Mouse (Mus musculus) Muller cell, postnatal 12 days (primary cell): ENCODE data around the gene Nom1.
A peak's percentile ranks its signal among the peaks of the same experiment; 100 is the strongest.
"Not testable (repeated sequence)": the region's sequence is repeated elsewhere in the genome, so short reads cannot be mapped to it uniquely, and the experiment has no call there.

Experiments
- DNase-seq: peaks from one replicate; pipeline ENCODE4 v3.0.0-alpha.2; 2015; ENCODE audit errors: inconsistent ontology term

Gene Nom1

DNA sequence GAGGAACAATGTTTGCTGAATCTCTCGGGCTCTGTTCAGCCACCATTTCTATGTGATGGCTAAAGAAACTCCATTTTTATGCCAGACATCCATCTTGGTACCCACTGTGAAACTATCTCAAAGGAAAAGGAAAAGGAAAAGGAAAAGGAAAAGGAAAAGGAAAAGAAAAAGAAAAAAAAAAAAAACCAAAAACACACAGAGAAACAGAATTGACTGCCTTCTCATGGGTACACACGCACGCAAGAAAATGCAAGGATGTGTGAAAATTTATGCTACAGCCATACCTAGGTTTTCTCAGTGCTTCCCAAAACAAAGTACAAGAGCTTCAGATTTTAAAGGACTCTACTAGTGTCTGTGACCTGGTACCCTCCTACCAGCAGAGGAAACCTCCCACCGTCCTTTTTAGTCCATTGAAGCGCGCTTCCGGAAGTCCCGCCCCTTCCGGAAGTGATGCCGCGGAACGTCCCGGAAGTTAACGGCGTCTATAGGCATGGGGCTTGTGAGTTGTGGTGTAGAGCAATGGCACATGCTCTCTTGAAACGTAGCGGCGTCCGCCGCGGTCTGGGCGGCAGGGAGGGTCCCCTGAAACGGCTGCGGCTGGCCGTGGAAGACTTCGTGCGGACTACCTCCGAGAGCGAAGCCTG is at the start of gene Nom1:
Gene Nom1, plus strand, starts transcription at position 437 of the 644 bp plus-strand sequence.
- peak; percentile 91 for DNase-seq

DNA sequence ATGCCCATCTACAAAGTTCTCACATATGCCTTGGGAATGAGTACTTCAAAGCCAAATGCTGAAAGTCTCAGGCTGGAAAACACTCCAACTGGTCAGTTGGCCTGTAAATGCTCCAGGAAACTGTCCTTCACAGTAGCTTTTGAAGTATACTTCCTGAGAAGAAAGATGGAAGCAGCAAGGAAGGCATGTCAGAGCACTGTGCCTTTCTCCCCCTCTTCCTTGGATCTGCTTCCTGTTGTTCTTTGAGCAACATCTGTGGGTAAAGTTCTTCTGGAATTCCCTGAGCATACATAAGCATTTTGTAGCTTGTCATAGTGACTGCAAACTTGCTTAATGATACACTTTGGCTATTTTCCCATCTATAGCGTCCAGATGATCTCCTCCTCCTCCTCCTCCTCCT is 46.9 kb upstream of the Nom1 start:
- no peak for DNase-seq

DNA sequence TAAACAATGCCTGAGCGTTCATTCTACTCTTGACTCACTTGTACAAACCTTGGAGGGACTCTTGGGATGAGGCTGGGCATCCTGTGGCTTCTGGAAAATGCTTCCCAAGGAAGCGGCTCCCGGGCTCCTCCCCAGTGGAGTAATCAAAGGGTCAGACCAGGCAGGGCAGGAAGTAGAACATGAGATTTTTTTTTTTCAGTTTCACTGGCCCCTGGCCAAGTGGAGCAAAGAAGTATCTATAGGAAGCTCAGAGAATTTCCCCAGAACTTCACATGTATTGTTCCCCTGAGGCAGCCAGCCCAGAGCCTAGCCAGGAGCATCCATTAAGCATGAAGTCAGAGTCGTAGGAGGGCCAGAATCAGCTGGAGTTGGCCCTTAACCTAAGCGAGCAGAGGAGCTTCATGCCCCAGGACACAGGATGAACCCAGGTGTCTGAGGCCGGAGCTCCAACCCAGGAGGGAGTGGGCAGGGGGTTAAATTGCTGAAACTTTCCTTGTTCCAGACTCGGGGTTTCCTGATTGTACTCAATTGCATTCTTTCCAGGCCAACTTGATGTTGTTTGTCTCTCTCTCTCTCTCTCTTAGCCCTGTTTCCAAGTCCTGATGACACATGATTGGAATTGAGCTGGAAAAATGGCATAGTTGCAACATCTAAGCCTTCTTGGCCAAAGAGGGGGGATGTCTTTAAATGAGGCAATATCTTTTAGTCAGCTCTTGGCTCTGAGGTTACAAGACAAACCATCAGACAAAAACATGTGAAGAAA is 46.1 kb upstream of the Nom1 start:
- peak; percentile 52 for DNase-seq

DNA sequence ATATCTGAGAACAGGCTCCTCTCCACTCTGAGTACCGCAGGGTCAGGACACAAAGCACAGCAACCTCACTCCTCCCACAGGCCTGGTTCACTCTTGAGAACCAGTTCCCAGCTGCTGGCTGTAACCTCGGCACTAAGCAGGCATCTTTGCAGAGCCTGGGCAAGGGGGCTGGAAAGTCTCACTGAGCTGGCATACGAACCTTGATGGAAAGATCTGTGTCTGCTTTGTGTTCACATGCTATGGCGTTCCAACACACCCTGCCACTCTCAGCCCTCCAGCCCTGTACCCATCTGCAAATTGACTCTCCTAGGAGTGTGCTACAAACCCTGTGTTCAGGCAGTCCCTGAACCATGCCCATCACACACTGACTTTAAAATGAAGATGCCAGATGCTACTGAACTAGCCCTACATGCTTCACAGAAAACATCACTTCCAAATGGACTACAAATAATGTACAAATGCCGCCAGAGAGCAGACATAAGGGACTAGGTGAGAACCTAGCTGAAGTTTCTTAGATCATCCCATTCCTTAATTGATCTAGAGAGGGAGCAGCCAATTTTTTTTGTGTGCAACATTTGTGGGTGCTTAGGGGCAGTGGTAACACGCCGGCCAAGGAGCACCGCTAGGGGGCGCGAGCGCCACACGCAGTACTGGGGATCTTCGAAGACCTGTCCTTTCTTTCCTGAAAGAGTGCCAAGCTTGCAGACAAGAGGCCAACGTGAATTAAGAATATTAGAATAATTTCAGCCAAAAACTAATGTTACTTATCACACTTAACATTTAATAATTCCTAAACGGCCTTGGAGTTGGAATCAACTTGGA is 45.3 kb upstream of the Nom1 start:
- peak; percentile 74 for DNase-seq

DNA sequence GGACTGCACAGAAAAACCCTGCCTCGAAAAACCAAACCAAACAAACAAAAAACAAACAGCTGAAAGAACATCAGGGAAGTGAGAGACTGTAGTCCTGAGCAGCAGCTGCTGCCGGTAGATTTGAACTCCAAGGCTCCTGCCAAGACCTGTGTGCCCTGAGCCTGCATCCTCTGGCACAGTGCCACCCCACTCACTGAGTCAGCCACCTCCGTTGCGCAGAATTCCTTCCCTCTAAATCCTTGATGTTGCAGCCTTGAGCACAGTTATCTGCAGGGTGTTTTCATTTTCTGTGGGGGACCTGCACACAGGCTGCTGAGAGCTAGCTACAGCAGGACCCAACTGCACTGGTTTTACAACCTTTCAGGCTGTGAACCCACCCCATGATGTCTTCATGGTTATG is 36.0 kb upstream of the Nom1 start:
- DNase-seq, result no peak

DNA sequence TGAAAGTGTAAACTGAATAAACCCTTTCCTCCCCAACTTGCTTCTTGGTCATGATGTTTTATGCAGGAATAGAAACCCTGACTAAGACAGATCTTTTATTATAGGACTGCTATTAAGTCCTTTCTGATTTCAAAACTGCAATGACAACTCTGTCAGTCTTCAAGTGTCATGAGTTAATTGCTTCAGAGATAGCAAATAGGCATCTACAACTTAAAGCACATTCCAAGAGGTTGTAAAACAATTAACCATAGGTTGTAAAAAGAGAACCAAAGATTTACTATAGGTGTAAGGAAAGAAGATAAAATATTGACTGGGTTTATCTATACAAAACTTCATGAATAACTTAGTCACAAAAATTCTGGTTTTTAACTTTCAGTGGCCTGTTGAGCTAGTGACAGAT is 23.6 kb upstream of the Nom1 start:
- DNase-seq, result no peak

DNA sequence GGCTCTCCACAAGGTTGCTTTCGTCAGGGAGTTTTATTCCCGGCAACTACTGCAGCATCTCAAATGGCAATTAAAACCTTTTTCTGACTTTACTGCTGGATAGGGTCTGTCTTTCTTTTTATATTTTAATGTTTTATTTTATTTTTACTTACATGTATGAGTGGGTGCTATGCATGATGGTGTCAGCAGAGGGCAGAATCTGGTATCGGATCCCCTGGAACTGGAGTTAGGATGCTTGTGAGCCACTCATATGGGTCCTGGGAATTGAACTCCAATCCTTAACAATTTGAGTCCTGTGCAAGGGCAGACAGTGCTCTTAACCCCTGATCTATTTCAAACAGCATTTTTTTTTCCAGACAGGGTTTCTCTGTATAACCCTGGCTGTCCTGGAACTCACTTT is 21.4 kb upstream of the Nom1 start:
- no peak for DNase-seq

DNA sequence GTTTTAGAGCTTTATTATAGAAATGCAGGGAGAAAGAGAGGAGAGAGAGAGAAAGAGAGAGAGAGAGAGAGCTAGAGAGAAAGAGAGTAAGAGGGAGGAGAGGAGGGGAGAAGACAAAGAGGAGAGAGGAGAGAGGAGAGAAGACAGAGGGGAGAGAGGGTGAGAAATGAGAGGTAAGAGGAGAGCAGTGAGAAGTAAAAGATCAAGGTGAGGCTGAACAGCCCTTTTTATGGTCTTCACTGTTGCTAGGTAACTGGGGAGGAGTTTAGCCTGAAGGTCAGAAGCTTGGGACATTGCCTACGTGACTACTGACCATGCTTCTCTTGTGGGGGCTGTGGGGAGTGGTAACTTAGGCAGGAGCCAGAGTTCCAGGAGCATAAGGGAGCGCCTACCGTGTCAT is 11.1 kb upstream of the Nom1 start:
- not testable (repeated sequence) for DNase-seq

DNA sequence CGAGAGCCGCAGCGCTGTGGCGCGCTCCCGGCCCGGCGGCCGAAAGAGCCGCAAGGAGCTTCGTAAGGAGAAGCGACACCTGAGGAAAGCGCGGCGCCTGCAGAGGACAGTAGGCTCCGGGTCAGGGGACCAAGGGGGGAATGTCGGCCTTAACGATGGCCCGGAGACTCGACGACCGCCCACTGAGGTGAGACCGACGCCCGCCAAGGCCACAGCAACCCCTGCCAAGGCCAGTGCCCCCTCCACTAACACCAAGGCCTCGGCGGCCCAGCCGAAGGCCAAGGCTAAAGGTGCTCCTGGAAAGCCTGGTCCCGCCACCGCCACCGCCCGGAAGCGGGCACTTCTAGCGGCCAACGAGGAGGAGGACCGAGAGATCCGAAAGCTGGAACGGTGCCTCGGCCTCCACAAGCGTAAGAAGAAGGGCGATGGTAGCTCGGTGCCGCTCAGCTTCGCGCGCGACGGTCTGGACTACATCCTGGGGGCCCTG is 451 bp downstream of the Nom1 start:
- peak; percentile 63 for DNase-seq

DNA sequence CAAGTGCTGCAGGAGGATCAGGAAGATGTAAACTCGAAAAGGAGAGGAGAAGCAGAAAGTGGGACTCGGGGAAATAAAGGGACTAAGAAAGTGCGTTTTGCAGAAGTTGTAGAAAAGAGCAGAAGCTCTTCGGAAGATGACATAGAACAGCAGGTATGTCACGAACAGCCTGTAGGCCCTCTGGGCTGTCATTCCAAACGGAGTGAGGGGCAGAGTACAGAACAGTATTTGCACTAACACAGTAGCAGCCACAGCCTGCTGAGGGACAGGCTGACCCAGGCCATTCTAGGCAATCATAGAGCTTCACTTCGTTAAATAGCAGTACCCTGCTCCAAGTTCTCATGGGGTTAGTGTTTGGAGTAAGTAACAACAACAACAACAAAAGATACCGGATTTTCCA is 1.0 kb downstream of the Nom1 start:
- no peak for DNase-seq

DNA sequence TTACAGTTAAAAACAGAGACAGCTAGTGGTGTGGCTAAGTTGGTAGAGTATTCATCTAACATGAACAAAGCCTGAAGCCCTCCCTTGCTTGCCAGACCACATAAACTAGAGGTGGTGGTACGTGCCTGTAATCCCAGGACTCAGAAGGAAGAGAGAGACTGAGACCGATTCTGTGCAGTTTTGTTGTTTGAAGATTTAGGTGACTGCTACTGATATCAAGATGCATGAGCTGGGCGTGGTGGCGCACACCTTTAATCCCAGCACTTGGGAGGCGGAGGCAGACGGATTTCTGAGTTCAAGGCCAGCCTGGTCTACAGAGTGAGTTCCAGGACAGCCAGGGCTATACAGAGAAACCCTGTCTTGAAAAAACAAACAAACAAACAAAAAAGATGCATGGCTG is 2.3 kb downstream of the Nom1 start:
- not testable (repeated sequence) for DNase-seq

DNA sequence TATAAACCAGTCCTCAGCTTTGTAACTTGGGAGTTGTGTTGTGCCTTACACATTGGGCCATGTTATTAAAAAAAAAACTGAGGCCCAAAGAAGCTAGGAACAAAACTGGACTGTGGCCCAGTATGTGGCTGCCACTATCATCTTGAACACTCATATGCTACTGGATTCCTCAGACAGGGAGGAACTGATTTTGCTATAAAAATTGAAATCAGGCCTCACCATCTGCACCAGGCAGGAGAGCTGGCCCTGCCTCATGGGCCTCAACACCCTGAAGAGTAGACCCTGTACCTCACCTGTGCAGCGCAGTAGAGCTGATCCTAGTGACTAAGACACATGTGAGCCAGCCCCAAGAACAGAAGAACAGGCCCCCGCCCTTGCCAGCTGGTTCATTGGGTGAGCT is 10.8 kb downstream of the Nom1 start:
- no peak for DNase-seq

DNA sequence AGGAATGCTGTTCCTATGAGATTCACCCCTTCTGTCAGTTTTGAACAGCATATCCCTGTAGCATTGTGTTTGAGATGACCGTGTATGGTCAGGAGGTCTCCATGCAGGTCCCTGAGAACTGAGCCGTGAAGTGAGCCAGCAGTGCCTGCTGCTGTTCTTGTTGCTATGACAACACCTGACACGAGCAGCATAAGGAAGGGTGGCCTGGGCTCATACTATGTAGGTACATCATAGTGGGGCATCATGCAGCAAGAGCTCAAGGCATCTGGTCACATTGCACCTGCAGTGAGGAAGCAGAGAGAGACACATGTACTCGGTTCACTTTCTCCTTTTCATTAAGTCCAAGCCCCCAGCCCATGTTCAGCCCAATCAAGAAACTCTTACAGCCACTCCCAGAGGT is 17.9 kb downstream of the Nom1 start:
- no peak for DNase-seq

DNA sequence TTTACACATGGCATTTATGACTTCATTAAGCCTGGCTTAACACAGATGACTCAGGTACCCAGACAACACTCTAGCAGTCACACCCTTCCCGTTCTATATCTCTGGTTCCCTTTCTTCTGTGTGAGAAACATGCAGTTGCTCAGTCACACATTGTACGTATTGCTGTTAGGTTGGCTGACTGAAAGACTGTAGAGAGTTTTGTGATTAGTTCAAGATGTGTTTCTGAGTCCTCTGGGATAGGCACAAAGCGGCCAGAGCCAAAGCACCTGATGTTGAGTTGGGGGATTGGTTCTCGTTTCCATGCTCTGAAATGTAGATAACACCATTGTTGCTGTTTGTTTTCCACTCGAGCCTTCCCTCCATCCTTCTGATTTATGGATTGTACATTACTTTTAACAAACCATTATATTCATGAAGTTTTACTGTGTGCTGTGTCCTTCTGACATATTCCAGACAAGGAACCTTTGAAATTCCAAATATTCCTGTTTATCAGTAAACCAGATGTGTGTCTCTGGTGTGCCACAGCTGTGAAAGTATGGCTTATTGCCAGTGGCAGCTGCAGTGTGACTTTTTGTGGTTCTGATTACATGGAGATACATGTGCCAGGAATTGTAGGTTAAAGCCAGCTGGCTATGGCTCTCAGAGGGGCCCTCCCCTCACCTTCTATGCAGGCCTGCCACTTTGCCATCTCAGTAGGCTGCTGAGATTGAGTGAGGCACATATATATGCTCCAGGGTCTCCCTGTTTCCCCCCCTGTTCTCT is 22.6 kb downstream of the Nom1 start:
- no peak for DNase-seq

DNA sequence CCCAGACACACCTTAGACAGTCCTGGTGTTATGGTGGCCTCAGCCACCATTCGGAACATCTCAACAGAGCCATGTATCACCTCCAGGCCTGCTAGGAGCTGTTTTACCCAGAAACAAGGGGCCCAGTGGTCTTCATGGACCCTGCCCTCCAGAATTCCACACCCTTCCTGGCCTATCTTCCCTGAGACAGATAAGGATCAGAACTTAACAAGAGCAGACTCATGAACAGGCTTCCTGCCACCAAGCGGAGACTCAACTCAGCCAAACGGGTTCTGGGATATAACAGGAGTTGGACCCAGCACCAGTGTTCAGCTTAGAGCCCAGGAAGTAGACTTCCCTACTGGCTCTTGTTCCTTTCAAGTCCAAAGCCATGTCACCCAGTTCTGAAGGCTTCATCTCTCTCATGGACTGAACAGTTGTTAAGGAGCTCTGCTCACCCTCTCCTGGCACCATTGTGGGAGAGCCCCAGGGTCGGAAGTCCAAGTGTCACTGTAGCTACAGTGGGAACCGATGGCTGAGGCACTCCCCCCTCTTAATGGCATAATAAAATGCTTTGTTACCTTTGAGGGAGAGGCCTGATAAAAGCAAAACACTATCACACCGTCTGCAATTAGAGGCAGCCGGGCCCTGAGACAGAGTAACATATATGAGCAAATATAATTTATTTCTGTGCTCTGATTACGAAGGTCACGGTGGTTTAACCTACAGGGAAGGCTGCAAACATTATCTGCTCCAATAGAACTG is 28.7 kb downstream of the Nom1 start:
- no peak for DNase-seq

DNA sequence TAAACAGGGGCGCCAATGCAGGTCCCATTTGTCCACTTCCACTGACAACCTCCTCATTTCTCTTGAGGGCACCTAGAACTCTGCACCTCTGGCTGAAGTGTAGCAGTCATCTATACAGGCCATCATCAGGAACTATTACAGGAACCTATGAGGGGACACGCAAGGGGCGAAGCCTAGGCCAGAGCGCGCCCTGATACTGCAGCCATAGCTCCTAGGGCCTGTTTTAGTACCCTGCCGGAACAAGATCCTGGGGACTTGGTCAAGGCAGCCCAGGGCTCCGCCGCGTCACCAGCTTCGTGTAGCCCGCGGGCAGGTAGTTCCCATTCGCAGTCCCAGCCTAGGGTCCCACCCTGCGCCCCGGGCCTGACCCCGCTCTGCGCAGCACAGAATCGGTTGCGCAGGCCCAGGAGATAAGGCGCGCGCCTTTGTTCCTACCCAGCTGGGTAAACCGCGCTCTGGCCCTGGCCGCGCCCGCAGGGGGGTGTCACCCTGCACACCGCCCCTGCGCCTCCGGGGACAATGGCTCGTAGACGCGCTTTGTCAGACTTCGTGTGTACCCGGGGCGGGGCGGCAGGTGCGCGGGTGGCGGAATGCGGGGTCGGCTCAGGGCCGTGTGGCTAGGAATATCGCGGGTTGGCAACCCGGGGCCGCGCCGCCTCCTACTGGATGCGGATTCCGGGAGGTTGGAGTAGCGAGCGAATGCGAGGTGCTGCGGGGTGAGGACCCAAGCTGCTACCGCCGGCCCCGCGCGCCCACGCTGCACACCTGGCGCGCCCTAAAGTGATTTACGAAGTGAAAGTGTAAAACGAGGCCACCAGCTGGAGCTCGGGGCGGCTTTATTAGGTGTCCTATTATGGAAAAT is 33.3 kb downstream of the Nom1 start:
- no peak for DNase-seq

DNA sequence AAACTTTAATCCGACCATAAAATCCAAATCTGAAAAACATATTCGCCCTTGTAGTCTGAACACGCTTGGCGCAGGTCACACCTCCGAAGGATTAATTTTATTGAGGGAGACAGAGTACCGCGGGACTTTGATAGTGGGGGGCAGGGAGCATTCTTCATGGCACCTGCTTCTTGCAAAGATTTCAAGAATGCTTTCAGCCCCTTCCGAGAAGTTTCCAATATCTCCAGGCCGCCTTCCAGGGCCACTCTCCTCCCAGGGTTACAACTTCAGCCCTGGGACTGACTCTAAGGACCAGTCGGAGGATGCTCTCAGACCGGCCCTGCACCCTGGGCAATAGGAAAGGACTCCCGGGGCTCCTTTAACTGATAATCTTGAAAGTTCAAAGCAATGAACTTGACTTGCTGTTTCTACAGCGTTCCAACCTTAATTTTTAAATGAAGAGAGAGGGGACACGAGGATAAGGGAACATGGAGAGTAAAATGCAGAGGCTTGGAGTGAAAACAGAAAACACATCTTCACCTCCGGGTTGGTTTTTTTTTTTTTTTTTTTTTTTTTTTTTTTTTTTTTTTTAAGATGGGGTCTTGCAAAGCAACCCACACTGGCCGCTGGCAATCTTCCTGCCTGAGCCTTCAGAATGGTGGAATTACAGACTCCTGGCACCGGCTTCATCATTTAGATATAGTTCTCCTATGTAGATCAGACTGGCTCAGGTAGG is 34.0 kb downstream of the Nom1 start:
- no peak for DNase-seq

DNA sequence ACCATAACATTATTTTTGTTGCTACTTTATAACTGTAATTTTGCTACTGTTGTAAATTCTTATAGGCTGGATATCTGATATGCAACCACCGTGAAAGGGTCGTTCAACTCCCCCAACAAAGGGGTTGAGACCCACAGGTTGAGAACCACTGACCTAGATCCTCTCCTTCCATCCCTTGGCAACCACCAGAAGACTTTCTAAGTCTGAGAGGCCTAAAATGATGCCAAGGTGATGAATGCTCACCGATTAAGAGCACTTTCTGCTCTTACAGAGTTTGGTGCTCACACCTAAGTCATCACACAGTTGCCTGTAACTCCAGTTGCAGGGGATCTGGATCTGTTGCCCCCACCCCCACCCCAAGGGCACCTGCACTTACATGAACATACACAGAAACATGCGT is 35.0 kb downstream of the Nom1 start:
- DNase-seq, result no peak

DNA sequence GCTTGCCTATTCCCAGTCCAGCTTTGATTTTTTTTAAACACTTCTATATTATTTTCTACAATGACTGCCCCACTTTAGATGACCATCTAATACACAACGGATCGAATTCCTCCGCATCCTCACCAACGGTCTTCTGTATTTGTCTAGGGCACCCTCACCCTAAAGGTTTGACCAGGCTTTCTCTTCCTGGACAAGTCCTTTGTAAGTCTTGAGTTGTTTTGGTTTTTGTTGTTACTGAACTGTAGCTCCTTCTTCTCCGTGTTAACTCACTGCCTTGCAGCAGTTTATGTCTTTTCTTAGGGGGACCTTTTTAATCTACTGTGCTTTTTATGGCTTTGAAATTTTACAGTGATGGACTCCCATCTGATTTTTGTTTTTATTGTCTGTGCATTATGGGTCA is 35.8 kb downstream of the Nom1 start:
- DNase-seq, result no peak
